Mouse (Mus musculus): ENCODE results near the gene Mmp11. TPM values are rescaled to one million over a fixed set of nuclear protein-coding genes. Genes with fewer than 3 reads are reported as not detected.

The Mmp11 gene
- total and polyA plus RNA-seq, 3 experiments = 0.99 to 1.1 TPM; not detected in 1

GRCm38 (mm10) chr10:75884742-75885141, 51.6 kb downstream of the Mmp11 start:
- no peak overlapping the region for H3K4me3 ChIP-seq (replicated peaks in 1 of 3; ENCODE audit: low read depth in 2 of 3, low read length in 2 of 3, poor library complexity in 1 of 3)
- no peak for DNase-seq (ENCODE audit: extremely low read depth)
- dilution Hi-C loops (cut with MboI; ENCODE audit: extremely low pct_ligation_motif_present, extremely low pct_unique_long_range_greater_than_20kb, low sequenced_read_pairs) (no loop called here), in situ Hi-C loops (cut with MboI; ENCODE audit: low pct_ligation_motif_present, low pct_unique_long_range_greater_than_20kb, low sequenced_read_pairs) (loop anchor here (10.0 kb wide), 2 partner anchors 70 to 320 kb away; partner anchors contain the start of gene Gm5134)
- no peak overlapping the region for H3K9ac ChIP-seq (ENCODE audit: insufficient read depth, low read depth)
- H3K27ac ChIP-seq (ENCODE audit: insufficient read depth, low read depth) = no peak overlapping the region
- H3K4me2 ChIP-seq (ENCODE audit: insufficient read depth, low read depth, poor library complexity, severe bottlenecking) = no peak overlapping the region
- H3K36me3 ChIP-seq (replicated peaks in 1 of 2; ENCODE audit: control insufficient read depth in 1 of 2, insufficient read depth in 1 of 2, low read length in 1 of 2) = no peaks in the 10 kb centered on the region
- H3K79me2 ChIP-seq (replicated peaks; ENCODE audit: control insufficient read depth, extremely low read depth, insufficient read depth, poor library complexity, severe bottlenecking) = no peaks in the 10 kb centered on the region
- no peaks in the 10 kb centered on the region for H3K27me3 ChIP-seq (replicated peaks)
- TF ChIP-seq NRF1 (IDR thresholded peaks at IDR 0.05; ENCODE audit: low read depth, low read length) (no peak), CHD2 (IDR thresholded peaks at IDR 0.05; ENCODE audit: low read length) (no peak), E2F4 (IDR thresholded peaks at IDR 0.05; ENCODE audit: insufficient replicate concordance, low read depth, low read length) (no peak), ZNF384 (IDR thresholded peaks at IDR 0.05; ENCODE audit: low read depth, low read length) (no peak), USF1 (IDR thresholded peaks at IDR 0.05; ENCODE audit: low read depth, low read length) (no peak), ZC3H11A (IDR thresholded peaks at IDR 0.05; ENCODE audit: low read depth, low read length) (no peak), ELF1 (IDR thresholded peaks at IDR 0.05; ENCODE audit: low read depth, low read length) (no peak), JUN (IDR thresholded peaks at IDR 0.05; ENCODE audit: insufficient read depth, low read depth, low read length) (no peak)
- no peaks in the 10 kb centered on the region for H3K9me3 ChIP-seq (replicated peaks; ENCODE audit: low read length)
- H3K4me1 ChIP-seq (ENCODE audit: control insufficient read depth in 1 of 2, insufficient read depth in 2 of 2) = peaks cover 4 to 33% of the 10 kb centered on the region in 2 experiments; a peak in 2 of 4 replicates

DNA sequence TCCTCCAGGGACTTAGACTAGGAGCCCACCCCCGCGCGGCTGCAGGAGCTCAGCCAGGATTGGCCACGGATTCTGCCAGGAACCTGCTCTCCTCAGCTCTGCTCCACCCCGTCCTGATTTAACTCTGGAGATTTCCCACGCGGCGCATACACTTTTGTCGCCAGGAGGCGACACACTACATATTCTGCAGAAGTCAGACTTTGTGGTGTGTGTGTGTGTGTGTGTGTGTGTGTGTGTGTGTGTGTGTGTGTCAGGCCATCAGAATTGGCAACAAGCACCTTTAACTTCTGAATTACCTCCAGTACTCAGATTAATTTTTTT, 53.1 kb downstream of the Mmp11 start:
- Histone ChIP-seq H3K4me1 (ENCODE audit: control insufficient read depth in 1 of 2, insufficient read depth in 2 of 2) (peaks cover 4 to 17% of the 10 kb centered on the region in 2 experiments; a peak in 2 of 4 replicates), H3K9ac (ENCODE audit: insufficient read depth, low read depth) (no peak overlapping the region), H3K79me2 (replicated peaks; ENCODE audit: control insufficient read depth, extremely low read depth, insufficient read depth, poor library complexity, severe bottlenecking) (no peaks in the 10 kb centered on the region), H3K27ac (ENCODE audit: insufficient read depth, low read depth) (no peak overlapping the region), H3K4me2 (ENCODE audit: insufficient read depth, low read depth, poor library complexity, severe bottlenecking) (peak overlapping the region; percentile 52; the same call in 1 of the 2 replicates), H3K36me3 (replicated peaks in 1 of 2; ENCODE audit: control insufficient read depth in 1 of 2, insufficient read depth in 1 of 2, low read length in 1 of 2) (no peaks in the 10 kb centered on the region), H3K27me3 (replicated peaks) (no peaks in the 10 kb centered on the region), H3K9me3 (replicated peaks; ENCODE audit: low read length) (no peaks in the 10 kb centered on the region), H3K4me3 (replicated peaks in 1 of 3; ENCODE audit: low read depth in 2 of 3, low read length in 2 of 3, poor library complexity in 1 of 3) (no peak overlapping the region)
- DNase-seq (ENCODE audit: extremely low read depth) = peak; percentile 82
- in situ Hi-C loops (cut with MboI; ENCODE audit: low pct_ligation_motif_present, low pct_unique_long_range_greater_than_20kb, low sequenced_read_pairs) (loop anchor here (10.0 kb wide), 2 partner anchors 72 to 322 kb away; partner anchors contain the start of gene Gm5134), dilution Hi-C loops (cut with MboI; ENCODE audit: extremely low pct_ligation_motif_present, extremely low pct_unique_long_range_greater_than_20kb, low sequenced_read_pairs) (no loop called here)
- TF ChIP-seq RAD21 (IDR thresholded peaks at IDR 0.05; ENCODE audit: low read depth, low read length) (peak; percentile 86), MXI1 (IDR thresholded peaks at IDR 0.05; ENCODE audit: low read depth, low read length) (peak; percentile 75; the same call in 1 of the 2 replicates), MEF2A (IDR thresholded peaks at IDR 0.05; ENCODE audit: borderline replicate concordance, low read depth, low read length) (peak; percentile 75; the same call in 1 of the 2 replicates), NELFE (IDR thresholded peaks at IDR 0.05; ENCODE audit: low read depth, low read length) (peak; percentile 57; the same call in 1 of the 2 replicates), TCF12 (IDR thresholded peaks at IDR 0.05; ENCODE audit: low read depth, low read length) (peak; percentile 57), POLR2A (IDR thresholded peaks at IDR 0.05; ENCODE audit: low read depth, low read length) (no peak), MAX (IDR thresholded peaks at IDR 0.05; ENCODE audit: low read length) (peak; percentile 78), TBP (conservative IDR thresholded peaks at IDR 0.05; ENCODE audit: low read depth, low read length) (no peak), ELF1 (IDR thresholded peaks at IDR 0.05; ENCODE audit: low read depth, low read length) (peak; percentile 38; the same call in 1 of the 2 replicates), CTCF (conservative IDR thresholded peaks at IDR 0.05 in 1 of 2, IDR thresholded peaks at IDR 0.05 in 1 of 2; ENCODE audit: low read depth in 2 of 2, low read length in 2 of 2) (peak in 1 of 2 experiments; percentile 96; a peak in 2 of 4 replicates), SMC3 (IDR thresholded peaks at IDR 0.05; ENCODE audit: low read depth, low read length) (peak; percentile 98), BHLHE40 (IDR thresholded peaks at IDR 0.05; ENCODE audit: low read depth, low read length) (peak; percentile 59), JUND (conservative IDR thresholded peaks at IDR 0.05; ENCODE audit: low read depth, low read length) (0 out of 2 replicates have a peak, but pooled peaks have one; percentile 30), MAZ (IDR thresholded peaks at IDR 0.05; ENCODE audit: low read depth, low read length) (peak; percentile 81), RCOR1 (conservative IDR thresholded peaks at IDR 0.05; ENCODE audit: low read depth, low read length) (0 out of 2 replicates have a peak, but pooled peaks have one; percentile 34), CHD1 (IDR thresholded peaks at IDR 0.05; ENCODE audit: low read depth, low read length) (no peak), MYC (IDR thresholded peaks at IDR 0.05; ENCODE audit: low read depth, low read length) (peak; percentile 90), IRF4 (IDR thresholded peaks at IDR 0.05; ENCODE audit: low read depth, low read length) (peak; percentile 80), ZNF384 (IDR thresholded peaks at IDR 0.05; ENCODE audit: low read depth, low read length) (peak; percentile 90), SIN3A (IDR thresholded peaks at IDR 0.05; ENCODE audit: low read length) (peak; percentile 74), ZC3H11A (IDR thresholded peaks at IDR 0.05; ENCODE audit: low read depth, low read length) (peak; percentile 89), KAT2A (IDR thresholded peaks at IDR 0.05; ENCODE audit: insufficient replicate concordance, low read length) (no peak), EP300 (IDR thresholded peaks at IDR 0.05; ENCODE audit: low read length) (no peak), HCFC1 (IDR thresholded peaks at IDR 0.05; ENCODE audit: low read depth, low read length) (peak; percentile 53)
